In the genomic region with DNA sequence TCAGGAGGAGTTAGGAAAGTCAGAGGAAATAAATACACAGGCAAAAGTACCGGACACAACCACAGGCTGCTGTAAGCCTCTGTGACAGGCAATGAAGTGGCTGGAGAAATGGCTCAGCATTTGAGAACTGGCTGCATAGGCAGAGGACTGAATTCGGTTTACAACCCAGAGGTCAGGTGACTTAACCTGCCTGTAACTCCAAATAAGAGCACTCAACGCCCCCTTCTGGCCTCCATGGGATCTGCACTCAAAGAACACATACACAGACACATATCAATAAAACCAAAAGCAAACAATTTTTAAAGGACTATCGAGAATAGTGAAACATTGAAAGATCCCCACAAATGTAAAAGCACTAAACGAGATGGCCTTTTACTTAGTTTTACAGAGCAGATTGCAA, we compare ENCODE assay signal across 16 mouse cellular contexts.
"Had no signal": no experiment of that assay in that cellular context is flagged by ENCODE, and none has a peak within 500 bp of the region (broad histone marks: within the 10 kb centered on the region; RNA-seq: fewer than 3 reads in every experiment).

No protein-coding gene starts in this region.

- ATAC-seq: liver, postnatal 0 days; lung, postnatal 0 days; midbrain, embryonic 16.5 days had no signal

- H3K4me3 ChIP-seq: lung, embryonic 15.5 days; megakaryocyte, embryonic 14.5 days; midbrain, embryonic 12.5 days; neural tube, embryonic 12.5 days had no signal

- H3K9ac ChIP-seq: liver, postnatal 0 days; lung, embryonic 15.5 days; midbrain, embryonic 12.5 days; neural tube, embryonic 12.5 days had no signal

- H3K27me3 ChIP-seq: lung, embryonic 15.5 days; megakaryocyte, embryonic 14.5 days; midbrain, embryonic 12.5 days; neural tube, embryonic 12.5 days had no signal

- H3K36me3 ChIP-seq: lung, embryonic 15.5 days; midbrain, embryonic 12.5 days; neural tube, embryonic 12.5 days had no signal

- H3K9me3 ChIP-seq: lung, embryonic 15.5 days; midbrain, embryonic 12.5 days had no signal

- H3K4me2 ChIP-seq: lung, embryonic 15.5 days; midbrain, embryonic 12.5 days; neural tube, embryonic 12.5 days had no signal

- H3K4me1 ChIP-seq: lung, embryonic 15.5 days; megakaryocyte, embryonic 14.5 days; midbrain, embryonic 12.5 days; neural tube, embryonic 12.5 days had no signal

- DNase-seq: liver, postnatal 0 days; lung, adult 2 months; lung, postnatal 14 days; lung, postnatal 36 days; midbrain, embryonic 14.5 days; right cerebral cortex, postnatal 14 days; thymus, adult 18-20 months; thymus, postnatal 25 days; thymus, postnatal 4 days had no signal

- H3K27ac ChIP-seq: lung, embryonic 15.5 days; macrophage; midbrain, embryonic 12.5 days; neural tube, embryonic 12.5 days had no signal
